Mouse (Mus musculus) embryo, embryonic 10.5 days (tissue): Measurements from ENCODE around the gene Ripor3.

ENCODE experiments used
- DNase-seq: peaks from one replicate; pipeline ENCODE4 v3.0.0-alpha.2; 2015; ENCODE audit warnings: low spot score

Ripor3 gene

DNA sequence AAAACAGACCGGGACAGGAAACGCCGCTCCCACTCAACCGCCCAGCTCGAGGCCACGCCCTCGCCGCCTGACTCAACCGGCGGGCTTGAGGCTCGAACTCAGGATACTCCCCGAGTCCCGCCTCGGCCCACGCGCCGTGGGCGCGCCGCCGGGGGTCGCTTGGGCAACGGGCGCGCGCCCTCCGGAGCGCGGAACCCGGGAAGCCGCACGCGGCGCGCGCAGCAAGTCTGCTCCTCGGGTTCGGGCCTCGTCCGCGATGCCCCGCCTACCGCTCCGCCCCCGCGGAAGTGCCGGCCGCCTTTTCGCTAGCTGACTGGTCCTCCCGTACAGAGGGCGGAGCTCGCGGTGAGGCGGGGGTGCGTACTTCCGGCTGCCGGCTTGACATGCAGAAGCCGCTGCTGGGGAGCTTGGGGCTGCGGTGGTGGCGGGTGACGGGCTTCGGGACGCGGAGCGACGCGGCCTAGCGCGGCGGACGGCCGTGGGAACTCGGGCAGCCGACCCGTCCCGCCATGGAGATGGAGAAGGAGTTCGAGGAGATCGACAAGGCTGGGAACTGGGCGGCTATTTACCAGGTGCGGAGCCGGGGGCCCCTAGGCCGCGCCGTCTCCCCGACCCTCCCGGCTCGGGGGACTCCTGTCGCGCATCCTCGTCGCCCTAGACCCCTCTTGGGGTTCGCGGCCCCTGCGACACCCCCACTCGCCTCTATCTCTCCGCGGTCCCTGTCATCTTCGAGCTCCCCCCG, 78.3 kb downstream of the Ripor3 start, which contains the start of gene Ptpn1:
TSS of gene Ptpn1 (plus strand) at position 73 of the 742 bp plus-strand sequence.
- DNase-seq, result peak; percentile 95

GRCm38 (mm10) chr2:167930975-167931374, 79.4 kb downstream of the Ripor3 start:
- no peak for DNase-seq
